Mouse (Mus musculus): ENCODE data around the gene Drap1.

Drap1 gene

GRCm38 (mm10) chr19:5448354-5449150 is 23.8 kb upstream of the Drap1 start:
- DNase-seq, result peak in 1 of 2 experiments; percentile 42

DNA sequence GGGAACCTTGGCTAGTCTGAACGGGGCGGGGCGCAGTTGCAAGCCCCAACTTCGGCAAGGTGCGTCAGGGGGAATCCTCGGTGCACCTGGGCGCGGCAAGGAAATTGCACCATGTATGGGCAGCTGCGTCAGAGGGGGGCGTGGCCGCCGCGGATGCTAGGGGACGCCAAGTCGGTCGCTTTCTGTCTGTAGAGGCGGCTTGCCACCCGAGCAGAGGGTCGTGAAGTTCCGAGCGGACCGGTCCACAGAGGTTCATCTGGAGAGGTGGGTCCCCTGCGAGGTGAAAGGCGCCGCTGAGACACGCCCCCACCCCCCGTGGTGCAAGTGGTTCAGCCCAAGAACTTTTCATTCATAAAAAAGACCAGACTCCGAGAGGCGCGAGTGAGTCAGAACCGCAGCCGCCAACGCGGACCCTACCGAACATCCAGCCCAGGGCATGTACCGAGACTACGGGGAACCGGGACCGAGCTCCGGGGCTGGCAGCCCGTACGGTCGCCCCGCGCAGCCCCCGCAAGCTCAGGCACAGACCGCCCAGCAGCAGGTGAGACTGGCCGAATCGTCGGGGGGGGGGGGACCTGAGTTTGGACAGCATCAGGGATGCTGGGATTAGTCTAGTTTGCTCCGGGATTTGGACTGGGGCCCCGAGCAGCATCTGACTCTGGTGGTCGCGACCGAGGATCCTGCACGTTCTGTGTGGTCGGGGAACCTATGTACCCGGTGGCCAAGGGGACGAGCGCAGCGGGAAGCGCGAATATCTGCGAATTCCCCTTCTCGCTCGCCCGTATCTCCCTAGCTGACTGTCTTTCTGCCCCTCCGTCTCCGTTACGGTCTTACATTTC is 23.0 kb upstream of the Drap1 start, which contains the start of gene Fosl1:
TSS of gene Fosl1 (plus strand) at position 33 of the 839 bp plus-strand sequence.
- DNase-seq, result peak; percentile 67 to 82

DNA sequence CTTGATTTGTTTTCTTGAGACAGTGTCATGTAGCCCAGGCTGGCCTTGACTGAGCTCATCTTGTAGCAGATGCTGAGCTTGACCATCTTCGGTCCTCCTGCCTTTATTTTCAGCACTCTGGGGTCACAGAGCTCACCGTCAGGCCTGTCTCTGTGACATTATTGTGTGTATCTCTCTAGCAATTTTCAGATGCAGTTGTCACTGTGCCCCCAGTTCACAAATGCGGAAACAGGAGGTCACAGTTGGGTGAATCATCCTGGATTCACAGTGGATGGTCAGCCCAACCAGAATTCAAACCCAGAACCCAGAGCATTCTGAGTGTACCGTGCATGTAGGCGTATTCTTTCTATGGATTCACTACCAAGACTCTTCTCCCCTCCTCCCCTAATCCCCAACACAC is 21.0 kb upstream of the Drap1 start:
- no peak for DNase-seq

DNA sequence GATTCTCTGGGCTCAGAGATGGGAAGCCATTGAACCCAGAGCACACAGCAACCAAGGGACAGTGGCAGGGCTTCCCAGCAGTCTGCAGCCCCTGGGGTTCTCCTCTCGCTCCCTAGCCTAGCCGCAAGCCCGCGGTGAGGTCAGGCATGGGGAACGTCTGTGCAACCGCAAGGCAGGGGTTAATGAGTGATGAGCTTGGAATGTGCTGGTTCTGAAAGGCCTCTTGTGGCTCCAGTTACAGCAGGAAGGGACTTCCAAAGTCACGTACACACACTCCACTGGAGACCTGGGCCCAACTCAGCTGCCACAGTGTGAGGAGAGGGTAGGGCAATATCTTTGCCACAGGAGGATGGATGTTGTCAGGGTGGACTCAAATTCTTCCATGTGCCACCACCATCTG is 20.2 kb upstream of the Drap1 start:
- peak; percentile 44 to 71 for DNase-seq

DNA sequence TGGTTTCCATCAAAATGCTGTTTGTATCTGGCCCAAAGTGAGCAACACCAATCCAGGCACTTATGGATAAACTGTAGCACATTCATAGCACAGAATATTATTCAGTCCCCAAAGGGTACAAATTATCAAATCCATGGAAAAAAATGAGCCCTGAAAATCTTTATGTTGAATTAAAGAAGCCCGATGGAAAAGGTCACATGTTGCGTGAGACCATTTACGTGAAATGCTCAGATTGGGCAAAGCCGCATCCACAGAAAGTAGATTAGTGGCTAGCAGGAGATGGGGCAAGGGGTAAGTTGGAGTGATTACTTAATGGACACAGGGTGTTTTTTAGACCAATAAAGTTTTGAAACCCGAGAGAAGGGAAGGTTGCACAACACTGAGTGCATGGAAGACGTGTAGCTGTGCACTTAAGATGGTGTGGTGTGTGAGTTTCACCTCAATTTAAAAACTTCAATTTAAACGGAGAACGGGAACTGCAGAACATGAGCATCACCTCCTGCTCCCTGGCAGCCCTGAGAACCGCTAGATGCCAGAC is 19.7 kb upstream of the Drap1 start:
- DNase-seq, result no peak

- no peak for DNase-seq
These were observed 9.2 kb upstream of the Drap1 start for GRCm38 (mm10) chr19:5433951-5434350.

GRCm38 (mm10) chr19:5432992-5433852 is 8.4 kb upstream of the Drap1 start:
- peak; percentile 75 to 78 for DNase-seq

GRCm38 (mm10) chr19:5431911-5432464 is 7.2 kb upstream of the Drap1 start:
- no peak for DNase-seq

- DNase-seq, result no peak
These were observed 5.6 kb upstream of the Drap1 start for GRCm38 (mm10) chr19:5430408-5430807.

GRCm38 (mm10) chr19:5429806-5430205 is 5.0 kb upstream of the Drap1 start:
- peak; percentile 82 to 90 for DNase-seq

DNA sequence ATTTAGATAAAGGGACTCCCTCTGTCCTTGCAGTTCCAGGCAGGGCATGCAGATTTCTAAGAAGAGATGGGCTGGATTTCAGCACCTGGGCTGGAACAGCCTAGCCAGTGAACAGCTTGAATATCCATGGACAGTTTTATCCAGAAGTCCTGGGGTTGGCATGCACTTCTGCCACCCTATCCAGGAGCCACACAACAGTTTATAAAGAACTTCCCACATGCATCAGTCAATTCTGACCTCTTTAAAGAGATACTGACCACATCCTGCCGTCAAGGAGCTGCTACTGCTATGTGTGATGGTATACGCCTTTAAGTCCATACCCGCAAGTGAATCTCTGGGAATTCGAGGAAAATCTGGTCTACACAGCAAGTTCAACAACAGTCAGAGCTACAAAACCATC is 4.4 kb upstream of the Drap1 start:
- no peak for DNase-seq

- peak in 1 of 2 experiments; percentile 56 for DNase-seq
These were observed 3.3 kb upstream of the Drap1 start for GRCm38 (mm10) chr19:5428083-5428482.

DNA sequence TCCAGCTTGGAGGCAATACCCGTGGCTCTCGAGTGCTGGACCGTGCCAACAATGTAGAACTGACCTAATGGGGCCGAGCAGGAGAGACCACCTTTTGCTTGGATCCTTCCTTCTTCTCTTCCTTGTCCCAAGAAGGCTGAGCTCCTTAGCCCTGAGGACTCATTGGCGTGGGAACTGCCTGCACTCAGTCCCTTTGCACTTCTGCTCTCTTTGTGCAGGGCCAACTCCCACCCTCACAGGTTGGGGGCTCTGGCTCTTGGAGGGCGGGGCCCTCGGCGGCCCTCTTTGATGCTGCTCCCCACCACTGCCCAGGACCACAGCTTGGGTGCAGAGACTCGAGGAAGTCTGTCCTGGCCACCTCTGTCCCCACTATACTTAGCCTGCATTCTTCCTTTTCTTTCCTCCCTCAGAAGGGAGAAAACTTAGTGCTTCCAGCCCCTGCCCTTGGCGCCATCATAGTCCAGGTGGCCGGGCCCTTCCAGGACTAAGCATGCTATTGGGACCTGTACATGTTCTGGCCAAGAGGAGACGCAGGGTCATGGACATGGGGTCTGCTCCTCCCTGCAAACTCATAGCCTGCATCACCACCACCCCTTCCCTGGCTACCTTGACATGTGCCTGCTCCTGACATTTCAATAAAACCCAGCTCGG is 2.0 kb upstream of the Drap1 start:
- DNase-seq, result no peak

GRCm38 (mm10) chr19:5425906-5426565 is 1.3 kb upstream of the Drap1 start:
- peak in 1 of 2 experiments; percentile 65 for DNase-seq

DNA sequence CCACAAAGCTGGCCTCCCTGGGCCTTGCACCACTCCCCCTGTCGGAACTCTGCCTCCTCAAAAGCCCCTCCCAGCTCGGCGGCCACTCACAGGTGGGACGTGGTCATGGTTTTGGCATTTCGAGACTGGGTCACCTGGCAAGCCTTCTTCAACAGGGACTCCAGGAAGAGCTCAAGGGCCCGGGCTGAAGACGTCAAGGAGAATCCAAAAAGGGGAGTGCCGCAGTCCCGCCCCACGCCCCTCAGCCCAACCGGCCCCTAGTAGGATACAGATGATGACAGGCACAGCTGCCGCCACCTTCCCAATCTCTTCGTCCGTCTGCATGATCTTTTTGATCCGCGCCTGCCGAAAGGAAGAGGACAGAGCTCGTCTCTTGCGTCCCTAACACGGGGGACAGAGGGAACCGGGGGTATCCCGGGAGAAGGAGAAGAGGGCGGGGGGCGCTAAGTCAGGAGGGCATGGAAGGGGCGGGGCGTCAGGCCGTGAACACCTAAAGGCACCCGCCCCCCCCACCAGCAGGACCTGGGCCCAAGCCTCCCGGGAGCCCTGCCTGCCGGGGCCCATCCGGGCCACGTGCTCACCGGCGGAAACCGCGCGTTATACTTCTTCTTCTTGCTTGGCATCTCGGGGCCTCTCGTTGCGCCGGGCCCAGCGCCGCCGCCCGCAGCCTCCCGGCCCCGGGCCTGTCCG is 542 bp downstream of the Drap1 start:
- DNase-seq, result peak; percentile 88 to 93

GRCm38 (mm10) chr19:5423561-5423960 is 1.2 kb downstream of the Drap1 start:
- DNase-seq, result peak in 1 of 2 experiments; percentile 57

DNA sequence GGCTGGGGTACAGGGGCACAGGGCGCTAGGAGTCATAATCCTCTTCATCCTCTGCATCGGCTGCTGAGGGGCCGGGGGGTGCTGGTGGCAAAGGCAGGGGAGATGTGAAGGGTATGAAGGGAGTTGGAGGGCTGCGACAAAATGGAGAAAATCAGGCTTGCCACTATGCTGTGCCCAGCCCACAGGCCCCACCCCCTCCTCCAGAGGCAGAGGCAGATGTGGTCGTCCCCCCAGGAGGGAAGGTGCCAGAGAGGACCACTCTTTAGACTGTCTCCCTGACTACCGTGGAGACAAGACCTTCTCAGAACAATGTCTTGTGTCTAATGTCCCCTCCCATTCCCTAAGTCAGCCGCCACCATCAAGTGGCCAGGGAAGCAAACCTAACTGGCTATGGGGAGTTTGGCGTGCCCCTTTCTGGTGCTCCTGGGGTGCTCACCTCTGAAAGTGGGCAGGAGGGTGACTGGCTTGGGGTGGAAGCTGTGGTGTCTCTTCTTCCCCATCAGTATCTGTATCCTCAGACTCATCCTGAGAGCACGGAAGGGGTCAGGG is 1.8 kb downstream of the Drap1 start:
- no peak for DNase-seq

DNA sequence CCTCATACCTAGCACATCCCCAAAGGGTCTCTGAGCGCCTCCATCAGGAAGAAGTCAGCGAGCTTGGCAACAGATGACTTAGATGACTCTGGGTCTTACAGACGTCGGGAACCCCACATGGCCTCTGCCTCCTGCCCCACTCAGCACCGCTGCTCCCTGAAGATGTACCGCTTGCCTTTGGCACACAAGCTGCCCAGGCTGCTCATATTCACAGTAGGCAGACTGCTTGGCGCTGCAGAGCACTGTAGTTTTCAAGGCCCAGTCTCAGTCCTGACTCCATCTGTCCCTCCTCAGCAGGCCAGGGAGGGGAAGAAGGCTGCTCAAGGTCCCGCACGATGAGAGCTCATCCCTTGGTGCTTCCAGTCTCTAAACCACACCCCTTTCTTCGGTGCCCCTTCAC is 2.5 kb downstream of the Drap1 start:
- no peak for DNase-seq

GRCm38 (mm10) chr19:5421784-5422183 is 3.0 kb downstream of the Drap1 start:
- DNase-seq, result no peak

GRCm38 (mm10) chr19:5420579-5420978 is 4.2 kb downstream of the Drap1 start:
- DNase-seq, result no peak
